Mouse (Mus musculus) left cerebral cortex, adult 9 months (tissue): ENCODE measurements at regions not wholly inside any gene's neighbourhood (a gene's known extent, or its start where the extent isn't known, plus 50 kb on each side); places are given as distances from the start of the nearest gene placed in this dataset.
"Not testable (repeated sequence)": the region's sequence is repeated elsewhere in the genome, so short reads cannot be mapped to it uniquely, and the experiment has no call there.

Experiments used
- DNase-seq, 2 experiments: peaks; one replicate each; pipeline ENCODE4 v3.0.0; 2022; ENCODE audit warnings: low spot score in 2 of 2

DNA sequence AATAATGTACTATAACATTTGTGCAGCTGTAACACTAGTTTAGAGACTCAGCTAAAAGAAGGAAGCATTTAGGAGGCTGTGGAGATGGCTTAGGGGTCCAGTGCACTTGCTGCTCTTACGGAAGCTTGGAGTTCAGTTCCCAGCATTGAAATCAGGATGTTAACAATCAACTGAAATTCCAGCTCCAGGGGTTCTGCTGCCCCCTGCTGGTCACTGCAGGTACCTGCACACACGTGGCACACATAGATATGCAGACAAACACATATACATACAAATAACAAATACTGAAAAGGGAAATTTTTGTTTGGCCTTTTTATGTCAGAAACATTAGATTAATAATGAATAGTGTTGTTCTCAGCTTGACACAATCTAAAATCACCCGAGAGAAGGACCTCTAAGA, 322.5 kb downstream of the Ajap1 start:
- DNase-seq, result no peak

DNA sequence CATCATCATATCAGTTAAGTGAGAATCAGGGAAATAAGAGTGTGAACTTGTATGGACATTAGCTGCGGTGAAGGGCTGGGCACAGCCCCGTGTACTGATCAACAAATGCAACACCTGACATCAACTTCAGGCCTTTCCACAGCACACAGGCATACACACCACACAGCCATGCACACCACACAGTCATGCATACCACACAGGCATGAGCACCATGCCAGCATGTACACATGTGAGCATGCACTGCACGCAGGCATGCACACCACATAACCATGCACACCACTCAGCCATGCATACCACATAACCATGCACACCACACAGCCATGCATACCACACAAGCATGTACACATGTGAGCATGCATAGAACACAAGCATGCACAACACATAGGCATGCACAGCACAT, 325.0 kb downstream of the Ajap1 start:
- no peak for DNase-seq

DNA sequence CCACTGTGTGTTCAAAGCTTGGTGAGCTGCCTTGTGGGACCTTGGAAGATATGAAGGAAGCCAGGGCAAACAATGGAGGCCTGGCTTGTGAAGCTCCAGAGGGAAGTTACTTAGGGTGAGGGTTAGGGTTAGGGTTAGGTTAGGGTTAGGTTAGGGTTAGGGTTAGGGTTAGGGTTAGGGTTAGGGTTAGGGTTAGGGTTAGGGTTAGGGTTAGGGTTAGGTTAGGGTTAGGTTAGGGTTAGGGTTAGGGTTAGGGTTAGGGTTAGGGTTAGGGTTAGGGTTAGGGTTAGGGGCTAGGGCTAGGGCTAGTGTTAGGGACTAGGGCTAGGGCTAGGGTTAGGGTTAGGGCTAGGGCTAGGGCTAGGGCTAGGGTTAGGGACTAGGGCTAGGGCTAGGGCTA, 329.7 kb downstream of the Ajap1 start:
- not testable (repeated sequence) for DNase-seq

DNA sequence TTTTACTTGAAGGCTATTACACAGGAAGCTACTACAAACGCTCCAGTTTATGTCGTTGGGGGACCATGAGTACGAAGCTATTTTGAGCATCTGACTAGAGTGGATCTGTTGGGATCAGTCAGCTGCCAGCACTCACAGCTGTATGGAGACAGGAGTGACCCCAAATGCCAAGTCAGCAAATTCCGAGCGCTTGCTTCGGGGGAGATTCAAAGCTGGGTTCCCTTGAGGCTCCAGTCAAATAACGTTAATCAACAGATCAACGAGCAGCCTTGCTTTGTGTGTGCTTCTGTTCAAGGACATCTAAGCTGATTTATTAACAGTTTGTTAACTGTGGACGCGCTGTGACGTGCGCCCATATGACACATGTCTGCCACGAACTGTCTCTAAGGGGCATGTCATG, 349.5 kb downstream of the Ajap1 start:
- DNase-seq, result no peak

DNA sequence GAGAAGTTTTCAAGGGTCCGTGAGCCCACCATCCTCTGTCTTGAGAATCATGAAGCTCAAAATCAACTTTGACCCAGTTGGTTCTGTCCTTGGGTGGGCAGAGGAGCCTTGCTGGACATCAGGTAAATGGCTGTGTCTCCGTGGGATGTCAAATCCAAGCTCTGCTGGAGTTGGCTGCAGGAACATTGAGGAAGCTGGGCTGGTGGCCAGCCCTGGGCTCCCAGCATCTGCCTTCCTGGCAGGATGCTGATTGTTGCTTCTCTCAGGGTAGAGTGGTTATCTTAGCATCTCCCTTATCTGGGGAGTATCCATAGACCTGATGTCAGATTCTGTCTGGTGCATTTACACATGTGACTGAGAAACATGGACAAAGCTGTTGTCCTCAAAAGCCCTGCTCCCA, 353.3 kb downstream of the Ajap1 start:
- DNase-seq, result peak in 1 of 2 experiments; percentile 55

DNA sequence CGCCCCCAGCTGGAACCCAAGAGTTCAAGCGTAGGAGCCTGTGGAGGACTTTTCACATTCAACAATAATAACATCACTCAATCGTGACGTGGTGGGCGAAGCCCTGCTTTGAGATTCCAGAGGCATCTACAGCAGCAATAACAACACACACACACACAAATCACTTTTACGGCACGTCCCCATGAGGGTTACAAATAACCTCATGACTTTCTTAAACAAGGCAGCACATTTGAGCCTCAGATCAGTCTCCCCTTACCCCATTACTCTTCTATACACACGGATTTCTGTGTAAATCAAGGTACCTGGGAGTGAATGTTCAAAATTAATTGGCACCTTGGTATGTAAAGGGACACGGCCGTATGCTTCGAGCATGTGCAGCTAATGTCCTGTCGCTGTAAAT, 354.4 kb downstream of the Ajap1 start:
- DNase-seq, result no peak

DNA sequence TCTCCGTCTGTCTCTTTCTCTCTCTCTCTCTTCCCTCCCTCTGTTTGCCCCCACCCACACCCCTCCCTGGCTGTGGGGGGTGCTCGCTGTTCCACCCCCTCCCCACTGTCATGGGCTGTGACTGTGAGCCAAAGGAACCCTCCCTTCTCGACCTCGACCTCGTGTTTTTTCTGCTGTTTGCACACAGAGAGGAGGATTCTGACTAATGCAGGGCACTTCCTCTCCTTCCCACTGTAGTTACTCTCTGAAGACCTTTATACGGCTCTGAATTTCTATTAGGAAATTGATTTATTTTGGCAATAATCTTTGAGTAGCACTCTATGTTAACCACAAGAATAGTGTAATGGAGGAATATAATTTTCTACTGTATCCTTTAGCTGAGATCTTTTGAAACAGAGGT, 362.1 kb downstream of the Ajap1 start:
- DNase-seq, result no peak

DNA sequence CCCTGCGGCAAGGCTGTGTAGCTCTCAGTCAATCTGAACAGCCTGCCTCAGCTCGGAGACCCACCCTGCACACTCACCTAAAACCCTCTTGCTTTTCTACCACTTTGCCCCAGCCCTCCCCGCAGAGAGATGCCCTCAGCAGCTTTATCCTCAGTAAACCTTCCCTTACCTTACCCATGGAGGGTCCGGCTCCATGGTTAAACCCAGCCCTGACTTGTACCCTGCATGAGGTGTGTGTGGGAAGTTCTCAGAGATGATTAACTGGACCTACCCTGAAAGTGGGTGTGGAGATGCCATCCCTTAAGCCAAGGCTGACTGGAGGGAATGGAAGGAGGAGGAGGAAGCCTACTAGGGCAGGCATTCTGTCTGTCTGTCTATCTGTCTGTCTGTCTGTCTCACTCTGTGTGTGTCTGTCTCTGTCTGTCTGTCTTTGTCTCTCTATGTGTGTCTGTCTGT, 362.9 kb downstream of the Ajap1 start:
- DNase-seq, result no peak

DNA sequence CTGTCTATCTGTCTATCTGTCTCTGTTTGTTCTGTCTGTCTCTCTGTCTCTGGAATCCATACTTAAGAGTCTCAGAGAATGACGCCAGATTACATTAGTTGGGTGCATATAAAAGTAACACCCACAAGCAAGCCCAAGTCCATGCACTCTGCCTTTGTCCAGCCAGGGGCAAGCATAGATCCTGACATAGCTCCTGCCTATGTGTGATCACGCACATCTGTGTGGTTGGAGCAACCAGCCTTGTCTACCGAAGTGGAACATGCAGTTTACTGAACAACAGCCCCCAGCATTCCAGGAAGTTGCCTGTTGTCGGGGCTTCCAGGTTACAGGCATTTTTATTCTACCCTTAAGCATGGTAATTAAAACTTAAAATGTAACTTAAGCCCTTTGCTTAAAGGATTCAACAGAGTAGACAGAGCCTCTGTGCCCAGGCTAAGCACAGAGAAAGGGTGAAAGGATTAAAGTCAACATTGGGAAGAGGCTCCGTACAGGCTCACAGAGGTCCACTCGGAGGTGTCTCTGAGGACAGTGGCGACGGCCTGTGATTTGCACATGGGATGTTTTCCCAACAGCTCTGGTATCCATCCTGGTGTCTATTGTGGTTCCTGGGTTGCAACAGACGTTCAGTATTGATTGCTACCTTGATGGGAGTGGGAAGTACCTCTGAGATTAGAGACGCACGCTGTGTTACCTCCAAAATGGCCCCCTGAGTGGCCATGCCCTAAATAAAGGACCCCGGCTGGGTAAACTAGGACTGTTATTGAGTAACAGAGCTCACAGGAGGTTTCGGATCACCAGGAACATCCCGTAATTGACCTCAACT, 363.6 kb downstream of the Ajap1 start:
- no peak for DNase-seq

DNA sequence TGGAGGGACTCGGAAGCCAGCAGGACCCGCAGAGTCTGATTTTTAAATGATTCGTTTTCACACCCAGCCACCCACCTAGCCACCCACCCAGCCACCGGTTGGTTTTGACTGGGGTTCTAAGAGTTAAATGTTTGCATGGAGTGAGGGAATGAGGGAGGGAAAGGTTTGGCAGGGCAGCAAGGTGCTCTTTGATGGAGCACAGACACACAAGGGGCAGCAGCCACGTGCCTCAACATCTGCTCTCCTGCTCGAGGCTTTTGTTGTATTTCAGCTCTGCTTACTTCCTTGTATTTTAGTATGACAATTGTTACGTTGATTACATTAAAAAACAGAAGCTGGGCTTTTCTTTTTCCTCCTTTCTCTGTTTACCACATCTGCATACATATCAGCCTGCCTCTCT, 367.6 kb downstream of the Ajap1 start:
- no peak for DNase-seq

DNA sequence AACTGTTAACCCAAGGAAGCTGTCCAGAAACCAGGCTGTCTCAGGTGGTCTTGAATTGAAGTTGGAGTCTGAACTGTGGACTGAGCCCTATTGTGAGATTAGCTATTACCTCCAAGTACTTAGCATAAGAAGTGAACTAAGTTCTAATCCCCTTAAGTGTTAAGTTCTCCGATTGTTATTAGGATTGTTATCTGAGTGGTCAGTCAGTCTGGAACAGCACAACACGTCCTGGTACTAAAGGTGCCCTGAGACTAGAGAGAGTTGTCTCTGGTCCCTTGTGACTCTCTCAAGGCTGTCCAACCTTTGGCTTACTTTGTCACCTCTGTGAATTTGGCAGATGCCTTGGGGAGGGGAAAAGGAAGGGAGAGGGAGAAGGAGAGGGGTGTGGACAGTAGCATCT, 369.0 kb downstream of the Ajap1 start:
- no peak for DNase-seq

DNA sequence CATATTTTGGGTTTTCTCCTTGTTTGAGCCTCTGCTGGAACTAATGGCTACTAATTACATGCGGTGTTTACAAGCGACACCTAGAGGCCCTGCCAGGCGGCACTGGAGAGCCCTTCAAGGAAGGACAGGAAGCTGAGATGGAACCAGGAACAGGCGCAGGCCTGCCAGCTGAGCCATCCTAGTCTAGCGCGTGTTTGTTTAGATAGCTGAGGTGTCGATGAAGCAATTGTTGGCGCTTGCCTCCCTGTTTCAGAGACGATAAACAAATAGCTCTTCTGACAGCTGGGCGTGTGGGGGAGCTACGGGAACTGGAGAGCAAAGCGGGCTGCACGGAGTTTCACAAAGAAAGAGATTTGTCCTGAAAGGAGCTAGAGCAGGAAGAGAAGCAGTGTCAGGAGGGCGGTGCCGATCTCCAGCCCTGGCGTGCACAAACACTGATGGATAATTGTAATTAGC, 372.3 kb downstream of the Ajap1 start:
- peak; percentile 8 to 50 for DNase-seq

DNA sequence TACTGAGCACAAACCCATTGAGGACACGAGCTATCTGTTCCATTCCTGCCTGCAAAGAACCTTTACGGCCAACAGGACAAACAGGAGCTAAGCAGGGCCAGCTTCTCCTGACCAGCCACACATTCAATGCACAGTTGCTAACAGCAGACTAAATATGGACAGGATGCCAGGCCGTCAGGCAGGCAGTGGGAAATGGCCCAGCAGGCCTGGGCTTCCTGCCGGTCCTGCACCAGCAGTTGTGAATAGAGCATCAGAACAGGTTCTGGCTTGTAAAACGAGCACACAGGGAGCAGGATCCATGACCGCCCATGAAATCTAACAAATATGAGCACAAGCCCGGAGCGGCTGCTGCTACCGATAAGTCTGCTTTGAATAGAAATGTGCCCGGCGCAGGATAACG, 384.0 kb downstream of the Ajap1 start:
- DNase-seq, result no peak

DNA sequence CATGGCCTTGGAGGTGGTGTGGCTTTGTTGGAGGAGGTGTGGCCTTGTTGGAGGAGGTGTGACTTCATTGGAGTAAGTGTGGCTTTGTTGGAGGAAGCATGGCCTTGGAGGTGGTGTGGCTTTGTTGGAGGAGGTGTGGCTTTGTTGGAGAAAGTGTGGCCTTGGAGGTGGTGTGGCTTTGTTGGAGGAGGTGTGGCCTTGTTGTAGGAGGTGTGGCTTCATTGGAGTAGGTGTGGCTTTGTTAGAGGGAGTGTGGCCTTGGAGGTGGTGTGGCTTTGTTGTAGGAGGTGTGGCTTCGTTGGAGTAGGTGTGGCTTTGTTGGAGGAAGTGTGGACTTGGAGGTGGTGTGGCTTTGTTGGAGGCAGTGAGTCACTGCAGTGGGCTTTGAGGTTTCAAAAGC, 385.0 kb downstream of the Ajap1 start:
- DNase-seq, result no peak

DNA sequence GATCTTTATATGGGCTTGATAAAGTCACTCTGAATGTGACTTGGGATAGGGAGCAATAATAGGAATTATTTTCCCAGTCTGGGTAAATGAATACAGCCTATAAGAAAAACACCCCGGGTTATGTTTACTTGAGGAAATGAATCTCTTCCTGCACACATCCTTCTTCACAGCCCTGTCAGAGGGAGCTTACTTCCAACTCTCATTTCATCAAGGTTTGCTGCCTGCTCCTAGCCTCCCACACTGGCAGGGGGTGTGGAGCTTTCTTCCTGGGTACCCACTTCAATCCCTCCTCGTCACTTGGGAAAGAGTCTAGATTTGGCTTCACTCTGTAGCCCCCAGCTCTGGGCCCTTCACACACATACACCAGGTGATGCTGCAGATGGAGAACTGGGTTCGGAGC, 389.5 kb downstream of the Ajap1 start:
- DNase-seq, result no peak

DNA sequence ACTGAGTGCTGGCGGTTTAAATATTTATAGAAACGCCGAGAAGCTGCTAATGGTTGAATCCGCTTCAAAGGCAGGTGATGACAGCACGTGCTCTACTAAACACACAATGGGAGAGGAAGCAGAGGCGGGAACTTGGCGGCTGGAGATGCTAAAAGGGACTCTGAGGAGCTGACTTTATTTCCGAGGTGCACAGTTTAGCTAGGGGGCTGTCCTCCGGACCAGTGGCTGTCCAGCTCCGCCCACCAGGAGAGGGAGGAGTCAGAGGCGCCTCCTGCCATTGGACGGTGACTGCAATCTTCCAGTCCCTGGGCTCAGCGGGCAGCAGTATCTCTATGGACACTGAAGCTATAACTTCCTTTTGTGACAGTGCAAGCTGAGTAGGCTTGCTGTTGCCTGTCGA, 400.4 kb downstream of the Ajap1 start:
- DNase-seq, result no peak

DNA sequence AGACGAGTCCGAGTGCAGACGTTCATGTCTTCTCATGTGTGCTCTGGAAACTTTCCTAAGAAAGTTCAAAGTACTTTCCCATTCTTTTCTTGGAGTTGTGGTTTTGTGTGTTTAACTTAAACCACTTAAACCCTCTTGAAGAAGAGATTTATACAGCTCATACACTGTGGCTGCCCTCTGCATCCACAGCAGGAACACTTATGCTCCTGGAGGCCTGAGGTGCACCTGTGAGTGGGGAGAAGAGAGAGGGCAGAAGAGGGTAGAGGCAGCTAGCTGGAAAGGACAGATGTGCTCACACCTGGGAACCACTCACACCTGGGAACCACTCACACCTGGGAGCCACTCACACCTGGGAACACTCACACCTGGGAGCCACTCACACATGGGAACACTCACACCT, 408.0 kb downstream of the Ajap1 start:
- no peak for DNase-seq

DNA sequence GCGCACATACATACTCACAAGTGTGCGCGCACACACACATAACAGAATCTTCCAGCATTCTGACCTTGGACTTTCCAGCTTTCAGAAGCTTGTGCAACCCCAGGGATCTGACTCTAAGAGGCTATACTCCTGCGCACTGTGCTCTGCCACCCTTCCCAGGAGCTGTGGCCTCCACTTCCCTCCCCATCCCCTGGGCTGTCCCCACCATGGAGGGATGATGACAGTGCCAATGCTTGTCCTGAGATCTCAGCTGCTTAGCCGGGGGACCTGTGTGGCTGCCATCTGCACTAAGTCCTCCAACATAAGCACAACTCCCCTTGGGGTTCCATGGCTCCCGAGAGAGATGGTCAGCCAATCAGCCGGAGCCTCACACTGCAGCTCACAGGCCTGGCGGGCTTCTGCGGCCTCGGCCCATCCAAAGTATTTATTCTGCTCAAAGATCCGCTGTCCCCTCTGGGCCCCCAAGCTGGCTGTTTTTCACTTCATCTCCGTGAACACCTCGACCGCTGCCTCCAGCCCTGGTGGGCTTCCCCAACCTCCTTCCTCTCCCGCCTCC, 412.3 kb downstream of the Ajap1 start:
- no peak for DNase-seq

DNA sequence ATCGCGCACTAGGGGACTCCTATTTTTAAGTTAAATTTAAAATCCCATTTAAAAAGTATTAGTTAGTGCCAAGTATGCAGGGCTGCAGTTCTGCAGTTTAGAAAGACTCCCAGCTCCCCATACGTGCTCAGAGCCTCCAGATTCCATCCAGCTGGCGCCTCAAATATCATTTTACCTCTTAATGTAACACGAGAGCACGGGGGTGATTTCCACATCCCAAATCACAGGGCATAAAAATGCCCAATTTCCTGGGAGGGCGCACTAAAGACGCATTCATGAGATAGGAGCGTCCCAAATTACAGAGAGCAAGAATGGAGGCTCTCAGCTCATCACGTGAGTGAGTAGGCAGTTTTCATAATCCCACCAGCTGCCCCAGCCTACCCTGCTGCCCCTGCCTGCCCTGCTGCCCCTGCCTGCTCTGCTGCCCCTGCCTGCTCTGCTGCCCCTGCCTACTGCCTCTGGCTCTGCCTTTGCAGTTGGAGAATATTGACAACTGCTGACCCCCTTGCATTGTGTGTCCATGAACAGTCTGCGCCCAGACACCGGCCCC, 414.1 kb downstream of the Ajap1 start:
- DNase-seq, result no peak

DNA sequence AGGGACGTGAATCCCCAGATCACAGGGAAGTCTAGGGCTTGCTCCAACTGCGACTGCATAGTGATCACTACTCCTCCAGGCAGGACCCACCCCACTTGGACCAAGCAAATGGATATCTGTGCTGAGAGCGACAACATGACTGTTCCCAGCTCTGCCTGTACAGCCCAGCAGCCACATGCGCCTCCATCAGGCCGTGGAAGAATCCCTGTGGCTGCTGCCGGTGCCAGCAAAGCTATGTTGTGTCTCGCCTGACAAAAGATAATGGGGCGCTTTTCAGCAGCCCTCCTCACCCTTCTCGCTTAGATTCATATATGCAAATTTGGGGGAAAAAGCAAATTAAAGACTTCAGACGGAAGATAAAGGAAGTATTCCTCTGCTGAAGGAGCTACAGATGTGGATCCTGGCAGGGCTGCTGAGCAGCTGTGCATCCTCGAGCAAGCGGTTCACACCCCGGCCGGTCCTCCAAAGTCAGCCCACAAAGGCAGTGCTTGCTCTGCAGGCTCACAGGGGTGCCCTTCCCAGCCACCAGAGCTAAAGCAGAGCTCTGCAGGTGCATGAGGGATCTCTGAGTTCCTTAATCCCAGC, 418.5 kb downstream of the Ajap1 start:
- DNase-seq, result no peak

DNA sequence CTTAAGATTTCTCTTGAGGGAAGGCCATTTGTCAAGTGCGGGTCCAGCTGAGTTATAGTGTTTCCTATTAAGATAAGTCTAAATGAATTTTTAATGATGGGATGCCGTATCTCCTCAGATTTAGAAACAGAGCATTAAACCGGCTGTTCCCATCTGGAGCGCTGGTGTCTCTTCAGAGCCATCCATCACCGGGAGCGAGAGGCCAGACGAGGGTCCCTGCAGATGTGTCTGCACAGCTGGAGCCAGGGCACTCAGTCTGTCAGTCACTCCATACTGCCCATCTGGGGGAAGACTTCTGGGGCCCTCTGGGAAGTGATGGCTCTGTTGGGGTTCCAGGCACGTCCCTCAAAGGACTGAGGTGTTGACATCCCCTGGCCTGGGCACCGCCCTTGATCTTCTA, 419.2 kb downstream of the Ajap1 start:
- DNase-seq, result no peak

DNA sequence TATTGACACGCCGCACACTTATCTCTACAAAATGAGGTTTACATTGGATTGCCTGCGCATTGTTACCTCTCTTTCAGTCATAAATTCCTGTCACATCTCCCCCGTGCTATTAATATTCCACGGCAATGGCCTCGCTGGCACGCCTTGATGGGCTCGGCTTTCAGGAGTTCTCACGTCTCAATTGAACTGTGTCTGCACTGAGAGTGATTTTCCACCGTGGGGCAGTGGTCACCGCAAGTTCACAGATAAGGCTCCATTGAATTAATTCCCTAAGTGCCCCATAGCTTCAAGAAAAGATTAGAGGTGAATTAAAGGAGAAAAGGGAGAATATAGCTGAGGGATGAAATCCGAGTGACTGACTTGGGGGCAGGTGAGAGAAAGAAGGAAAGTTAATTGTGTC, 424.5 kb downstream of the Ajap1 start:
- no peak for DNase-seq

DNA sequence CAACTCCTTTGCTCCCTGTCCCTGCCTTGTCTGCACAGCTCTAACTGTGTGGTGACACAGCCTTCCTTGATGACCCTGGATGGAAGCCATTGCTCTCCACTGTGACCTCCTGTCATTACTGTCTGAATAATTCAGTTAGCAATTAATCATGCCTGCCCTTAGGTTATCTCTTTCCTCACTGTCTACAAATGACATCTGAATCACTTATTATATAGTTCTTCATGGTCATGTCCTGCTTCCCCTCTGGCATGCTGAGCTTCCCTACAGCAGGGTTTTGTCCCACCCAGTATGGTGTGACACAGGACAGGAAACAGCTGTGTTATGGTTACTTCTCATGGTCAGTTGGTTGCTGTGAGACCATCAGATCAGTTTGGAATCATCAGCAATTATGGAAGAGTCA, 458.9 kb downstream of the Ajap1 start:
- no peak for DNase-seq
